Mouse (Mus musculus) forebrain, embryonic 10.5 days (tissue): ENCODE results near the gene 2210407C18Rik. TPM values are rescaled to one million over a fixed set of nuclear protein-coding genes. Genes with fewer than 3 reads are reported as not detected.

ENCODE experiments used
- DNase-seq: peaks from one replicate; pipeline ENCODE4 v3.0.0-alpha.2; 2017; ENCODE audit warnings: low spot score; ENCODE audit errors: extremely low spot score
- H3K27ac ChIP-seq: fragments of 300-500 bp; sonication (generic); 2 replicates; pipeline ENCODE4 v1.5.1; 2016; ENCODE audit warnings: mild to moderate bottlenecking
- H3K27me3 ChIP-seq: fragments of 300-500 bp; sonication (generic); 2 replicates; pipeline ENCODE4 v1.6.1; 2016; ENCODE audit warnings: mild to moderate bottlenecking; ENCODE audit not compliant: poor library complexity, severe bottlenecking
- H3K36me3 ChIP-seq: fragments of 300-500 bp; sonication (generic); replicated peaks from 2 replicates; pipeline ENCODE4 v1.6.1; 2016; ENCODE audit warnings: mild to moderate bottlenecking, moderate library complexity
- H3K4me1 ChIP-seq: fragments of 300-500 bp; sonication (generic); 2 replicates; pipeline ENCODE4 v1.6.1; 2016
- H3K4me3 ChIP-seq: fragments of 300-500 bp; sonication (generic); 2 replicates; pipeline ENCODE4 v1.5.1; 2016; ENCODE audit warnings: mild to moderate bottlenecking, moderate library complexity
- H3K9me3 ChIP-seq: fragments of 300-500 bp; sonication (generic); 2 replicates; pipeline ENCODE4 v1.6.1; 2016; ENCODE audit warnings: mild to moderate bottlenecking, moderate library complexity
- WGBS: fragments of 180-500 bp; shearing (Covaris S2); methylation state at CpG from one replicate; pipeline ENCODE4 v1.1.7; 2016; 5-methylcytosine and 5-hydroxymethylcytosine counted together
- polyA plus RNA-seq: library from polyadenylated mRNA; unstranded; fragments of >200 nt; fragmentation: Nextera tagmentation; extraction: Ambion mirVana; gene quantifications from 2 replicates; pipeline ENCODE4 v1.2.1, GENCODE M21; 2016

The 2210407C18Rik gene
- polyA plus RNA-seq, 1 experiment from 2014 or later, result not detected

GRCm38 (mm10) chr11:58587898-58588348 is 28.0 kb downstream of the 2210407C18Rik start:
- H3K4me1 ChIP-seq, result peaks cover 5% of the 10 kb centered on the region; the same call in 1 of the 2 replicates
- no peaks in the 10 kb centered on the region for H3K27me3 ChIP-seq
- peak overlapping the region; percentile 44; the same call in 1 of the 2 replicates for H3K27ac ChIP-seq
- H3K36me3 ChIP-seq, result no peaks in the 10 kb centered on the region
- 74% methylated on average over 7 of the region's 7 CpGs for WGBS
- no peak overlapping the region for H3K4me3 ChIP-seq
- no peaks in the 10 kb centered on the region for H3K9me3 ChIP-seq
- DNase-seq, result peak; percentile 27

- no peak for DNase-seq
- 85% methylated on average over 8 of the region's 8 CpGs for WGBS
These were observed 37.2 kb downstream of the 2210407C18Rik start for GRCm38 (mm10) chr11:58578636-58579035.

GRCm38 (mm10) chr11:58577430-58577829 is 38.4 kb downstream of the 2210407C18Rik start, which contains the start of gene Olfr325:
Gene Olfr325, plus strand, starts transcription at chr11:58577730.
- no peaks in the 10 kb centered on the region for H3K4me1 ChIP-seq
- H3K27ac ChIP-seq, result no peak within 1 kb of the TSS
- H3K9me3 ChIP-seq, result no peaks in the 10 kb centered on the region
- 74% methylated on average over 1 of the region's 1 CpGs for WGBS
- no peak within 1 kb of the TSS for H3K4me3 ChIP-seq
- H3K36me3 ChIP-seq, result no peaks in the 10 kb centered on the region
- DNase-seq, result no peak
- no peaks in the 10 kb centered on the region for H3K27me3 ChIP-seq

More at GRCm38 (mm10) chr11:58578636-58579035, 37.2 kb downstream of the 2210407C18Rik start:
- Histone ChIP-seq H3K9me3 (no peaks in the 10 kb centered on the region), H3K4me1 (no peaks in the 10 kb centered on the region), H3K4me3 (no peak overlapping the region), H3K36me3 (no peaks in the 10 kb centered on the region), H3K27ac (no peak overlapping the region), H3K27me3 (no peaks in the 10 kb centered on the region)

- DNase-seq, result no peak
- no peaks in the 10 kb centered on the region for H3K4me1 ChIP-seq
- no peak within 1 kb of the TSS for H3K27ac ChIP-seq
- H3K36me3 ChIP-seq, result no peaks in the 10 kb centered on the region
- 90% methylated on average over 5 of the region's 5 CpGs for WGBS
- H3K4me3 ChIP-seq, result no peak within 1 kb of the TSS
- H3K9me3 ChIP-seq, result no peaks in the 10 kb centered on the region
- H3K27me3 ChIP-seq, result no peaks in the 10 kb centered on the region
These were observed 45.5 kb downstream of the 2210407C18Rik start, which contains the start of gene Olfr224 for GRCm38 (mm10) chr11:58570405-58570804. Gene Olfr224, minus strand, starts transcription at chr11:58570553.

Other genes with a start within 250 kb of the 2210407C18Rik start
- not detected in 2 replicates for gene Lypd8, start 237.0 kb downstream of the 2210407C18Rik start, polyA plus RNA-seq
- not detected in 2 replicates for gene 1810065E05Rik, start 195.0 kb downstream of the 2210407C18Rik start, polyA plus RNA-seq
- gene Gm12253, start 183.5 kb downstream of the 2210407C18Rik start, polyA plus RNA-seq, result not detected in 2 replicates
- not detected in 2 replicates for gene Lypd9, start 163.2 kb downstream of the 2210407C18Rik start, polyA plus RNA-seq
- not detected in 2 replicates for gene Olfr30, start 153.8 kb downstream of the 2210407C18Rik start, polyA plus RNA-seq
- not detected in 2 replicates for gene Olfr332, start 123.5 kb downstream of the 2210407C18Rik start, polyA plus RNA-seq
- gene Olfr331, start 113.5 kb downstream of the 2210407C18Rik start, polyA plus RNA-seq, result not detected in 2 replicates
- gene Olfr330, start 81.2 kb downstream of the 2210407C18Rik start, polyA plus RNA-seq, result not detected in 2 replicates
- gene Olfr329-ps, start 69.7 kb downstream of the 2210407C18Rik start, polyA plus RNA-seq, result not detected in 2 replicates
- not detected in 2 replicates for gene Olfr328, start 60.4 kb downstream of the 2210407C18Rik start, polyA plus RNA-seq
- gene Olfr224, start 45.5 kb downstream of the 2210407C18Rik start, polyA plus RNA-seq, result not detected in 2 replicates
- gene Olfr325, start 38.3 kb downstream of the 2210407C18Rik start, polyA plus RNA-seq, result not detected in 2 replicates
- not detected in 2 replicates for gene Olfr324, start 21.0 kb downstream of the 2210407C18Rik start, polyA plus RNA-seq
- gene Olfr323, start 14.4 kb upstream of the 2210407C18Rik start, polyA plus RNA-seq, result not detected in 2 replicates
- 0.33 and 0.35 TPM in 2 replicates for gene Trim58, start 24.4 kb upstream of the 2210407C18Rik start, polyA plus RNA-seq
- not detected in 2 replicates for gene Olfr322, start 42.7 kb upstream of the 2210407C18Rik start, polyA plus RNA-seq
- not detected in 2 replicates for gene Olfr320, start 65.0 kb upstream of the 2210407C18Rik start, polyA plus RNA-seq
- gene Olfr319, start 83.1 kb upstream of the 2210407C18Rik start, polyA plus RNA-seq, result not detected in 2 replicates
- not detected in 2 replicates for gene Olfr318, start 107.9 kb upstream of the 2210407C18Rik start, polyA plus RNA-seq
- not detected in 2 replicates for gene Olfr317, start 123.1 kb upstream of the 2210407C18Rik start, polyA plus RNA-seq
- gene Olfr316, start 136.7 kb upstream of the 2210407C18Rik start, polyA plus RNA-seq, result not detected in 2 replicates
- gene Olfr315, start 157.1 kb upstream of the 2210407C18Rik start, polyA plus RNA-seq, result not detected in 2 replicates
- gene Olfr314, start 166.9 kb upstream of the 2210407C18Rik start, polyA plus RNA-seq, result not detected in 2 replicates
- gene Fam183b, start 185.9 kb upstream of the 2210407C18Rik start, polyA plus RNA-seq, result 1.0 and 1.9 TPM in 2 replicates
- gene Olfr313, start 198.9 kb upstream of the 2210407C18Rik start, polyA plus RNA-seq, result not detected in 2 replicates
- gene Olfr312, start 213.2 kb upstream of the 2210407C18Rik start, polyA plus RNA-seq, result not detected in 2 replicates
- not detected in 2 replicates for gene Olfr311, start 223.2 kb upstream of the 2210407C18Rik start, polyA plus RNA-seq
- 8.9 and 9.3 TPM in 2 replicates for gene Gm12258, start 231.1 kb upstream of the 2210407C18Rik start, polyA plus RNA-seq